Mouse (Mus musculus): ENCODE data around the gene Rps6ka5. TPM values are rescaled to one million over a fixed set of nuclear protein-coding genes. Genes with fewer than 3 reads are reported as not detected.

Gene Rps6ka5
- polyA plus RNA-seq, 1 experiment from 2014 or later = 1.4 TPM

- H3K4me2 ChIP-seq = peak overlapping the region; percentile 33; the same call in 1 of the 2 replicates
- no peak overlapping the region for H3K4me3 ChIP-seq (replicated peaks)
- no peaks in the 10 kb centered on the region for H3K36me3 ChIP-seq
- H3K27ac ChIP-seq = no peak overlapping the region
- ATAC-seq (ENCODE audit: low read depth) = no peak
- no peaks in the 10 kb centered on the region for H3K27me3 ChIP-seq
- H3K9me3 ChIP-seq (replicated peaks) = no peaks in the 10 kb centered on the region
- no peak for DNase-seq
- peaks cover 16% of the 10 kb centered on the region; the same call in 1 of the 2 replicates for H3K4me1 ChIP-seq (replicated peaks)
- H3K9ac ChIP-seq = no peak overlapping the region
- 72% methylated on average over 9 of the region's 9 CpGs for WGBS (ENCODE audit: insufficient replicate concordance)
Measured at GRCm38 (mm10) chr12:100527241-100527640, 199.5 kb downstream of the Rps6ka5 start.

- WGBS (ENCODE audit: insufficient replicate concordance) = 38% methylated on average over 1 of the region's 1 CpGs
- no peaks in the 10 kb centered on the region for H3K9me3 ChIP-seq (replicated peaks)
- no peak for ATAC-seq (ENCODE audit: low read depth)
Measured at GRCm38 (mm10) chr12:100525939-100526338, 200.8 kb downstream of the Rps6ka5 start.

GRCm38 (mm10) chr12:100520794-100521186, 206.0 kb downstream of the Rps6ka5 start, which contains the start of gene Ttc7b:
Ttc7b (minus strand) TSS chr12:100520826.
- no peaks in the 10 kb centered on the region for H3K9me3 ChIP-seq (replicated peaks)
- H3K4me3 ChIP-seq (replicated peaks) = peak within 1 kb of the TSS; percentile 68
- H3K27ac ChIP-seq = no peak within 1 kb of the TSS; the same call in 1 of the 2 replicates
- H3K4me1 ChIP-seq (replicated peaks) = peaks cover 37% of the 10 kb centered on the region
- ATAC-seq (ENCODE audit: low read depth) (peak; percentile 79), DNase-seq (no peak)
- 2% methylated on average over 42 of the region's 42 CpGs for WGBS (ENCODE audit: insufficient replicate concordance)
- peaks cover 30% of the 10 kb centered on the region for H3K27me3 ChIP-seq
- no peaks in the 10 kb centered on the region for H3K36me3 ChIP-seq
- peak within 1 kb of the TSS; percentile 77 for H3K9ac ChIP-seq
- peak within 1 kb of the TSS; percentile 82 for H3K4me2 ChIP-seq

More at GRCm38 (mm10) chr12:100525939-100526338, 200.8 kb downstream of the Rps6ka5 start:
- Histone ChIP-seq H3K9ac (no peak overlapping the region), H3K4me3 (replicated peaks) (no peak overlapping the region), H3K4me1 (replicated peaks) (peaks cover 18% of the 10 kb centered on the region; the same call in 1 of the 2 replicates), H3K4me2 (no peak overlapping the region), H3K27ac (no peak overlapping the region), H3K27me3 (peaks cover 10% of the 10 kb centered on the region; the same call in 1 of the 2 replicates), H3K36me3 (no peaks in the 10 kb centered on the region)
- DNase-seq = no peak

- H3K4me2 ChIP-seq = peak overlapping the region; percentile 82
- H3K27ac ChIP-seq = no peak overlapping the region; the same call in 1 of the 2 replicates
- H3K27me3 ChIP-seq = peaks cover 30% of the 10 kb centered on the region
- H3K9me3 ChIP-seq (replicated peaks) = no peaks in the 10 kb centered on the region
- ATAC-seq (ENCODE audit: low read depth) (peak; percentile 37), DNase-seq (no peak)
- no peaks in the 10 kb centered on the region for H3K36me3 ChIP-seq
- peak overlapping the region; percentile 68 for H3K4me3 ChIP-seq (replicated peaks)
- WGBS (ENCODE audit: insufficient replicate concordance) = 0% methylated on average over 46 of the region's 76 CpGs
- peak overlapping the region; percentile 77 for H3K9ac ChIP-seq
- peaks cover 37% of the 10 kb centered on the region for H3K4me1 ChIP-seq (replicated peaks)
Measured at GRCm38 (mm10) chr12:100520077-100520793, 206.5 kb downstream of the Rps6ka5 start.

GRCm38 (mm10) chr12:100519684-100520076, 207.1 kb downstream of the Rps6ka5 start:
- Histone ChIP-seq H3K36me3 (no peaks in the 10 kb centered on the region), H3K27me3 (peaks cover 30% of the 10 kb centered on the region), H3K9me3 (replicated peaks) (no peaks in the 10 kb centered on the region), H3K4me2 (peak overlapping the region; percentile 82), H3K4me3 (replicated peaks) (peak overlapping the region; percentile 68), H3K27ac (no peak overlapping the region), H3K4me1 (replicated peaks) (peaks cover 37% of the 10 kb centered on the region), H3K9ac (peak overlapping the region; percentile 77; the same call in 1 of the 2 replicates)
- ATAC-seq (ENCODE audit: low read depth) (no peak), DNase-seq (no peak)
- 37% methylated on average over 7 of the region's 7 CpGs for WGBS (ENCODE audit: insufficient replicate concordance)

- H3K36me3 ChIP-seq = no peaks in the 10 kb centered on the region
- 0 out of 2 replicates have a peak overlapping the region, but pooled peaks have one; percentile 6 for H3K4me2 ChIP-seq
- peaks cover 30% of the 10 kb centered on the region for H3K27me3 ChIP-seq
- no peak for ATAC-seq (ENCODE audit: low read depth)
- DNase-seq = no peak
- H3K9me3 ChIP-seq (replicated peaks) = no peaks in the 10 kb centered on the region
- WGBS (ENCODE audit: insufficient replicate concordance) = 52% methylated on average over 9 of the region's 9 CpGs
- peaks cover 37% of the 10 kb centered on the region for H3K4me1 ChIP-seq (replicated peaks)
- no peak overlapping the region for H3K9ac ChIP-seq
- H3K4me3 ChIP-seq (replicated peaks) = no peak overlapping the region
- no peak overlapping the region for H3K27ac ChIP-seq
Measured at GRCm38 (mm10) chr12:100517371-100517770, 209.4 kb downstream of the Rps6ka5 start.

- 64% methylated on average over 1 of the region's 1 CpGs for WGBS (ENCODE audit: insufficient replicate concordance)
- Histone ChIP-seq H3K4me3 (replicated peaks) (no peak overlapping the region), H3K27ac (no peak overlapping the region), H3K4me1 (replicated peaks) (peaks cover 37% of the 10 kb centered on the region), H3K4me2 (no peak overlapping the region), H3K27me3 (peaks cover 24% of the 10 kb centered on the region), H3K36me3 (no peaks in the 10 kb centered on the region), H3K9me3 (replicated peaks) (no peaks in the 10 kb centered on the region), H3K9ac (no peak overlapping the region)
- no peak for ATAC-seq (ENCODE audit: low read depth)
- no peak for DNase-seq
Measured at GRCm38 (mm10) chr12:100516161-100516838, 210.5 kb downstream of the Rps6ka5 start.

GRCm38 (mm10) chr12:100515493-100515892, 211.3 kb downstream of the Rps6ka5 start:
- Histone ChIP-seq H3K36me3 (0 out of 2 replicates have a peak, but pooled peaks cover 4% of the 10 kb centered on the region), H3K4me1 (replicated peaks) (peaks cover 38% of the 10 kb centered on the region), H3K9me3 (replicated peaks) (no peaks in the 10 kb centered on the region), H3K4me3 (replicated peaks) (no peak overlapping the region), H3K27me3 (peaks cover 18% of the 10 kb centered on the region), H3K27ac (no peak overlapping the region), H3K9ac (no peak overlapping the region), H3K4me2 (no peak overlapping the region)
- DNase-seq = no peak
- no peak for ATAC-seq (ENCODE audit: low read depth)
- WGBS (ENCODE audit: insufficient replicate concordance) = 64% methylated on average over 4 of the region's 4 CpGs

GRCm38 (mm10) chr12:100514611-100515010, 212.2 kb downstream of the Rps6ka5 start:
- Histone ChIP-seq H3K36me3 (0 out of 2 replicates have a peak, but pooled peaks cover 6% of the 10 kb centered on the region), H3K27me3 (peaks cover 9% of the 10 kb centered on the region), H3K9me3 (replicated peaks) (no peaks in the 10 kb centered on the region), H3K4me2 (no peak overlapping the region), H3K4me3 (replicated peaks) (no peak overlapping the region), H3K27ac (no peak overlapping the region), H3K9ac (no peak overlapping the region), H3K4me1 (replicated peaks) (peaks cover 38% of the 10 kb centered on the region)
- no peak for ATAC-seq (ENCODE audit: low read depth)
- WGBS (ENCODE audit: insufficient replicate concordance) = 57% methylated on average over 1 of the region's 1 CpGs
- DNase-seq = no peak

- H3K9me3 ChIP-seq (replicated peaks) = no peaks in the 10 kb centered on the region
- no peaks in the 10 kb centered on the region for H3K27me3 ChIP-seq
- WGBS (ENCODE audit: insufficient replicate concordance) = 72% methylated on average over 5 of the region's 5 CpGs
- DNase-seq (no peak), ATAC-seq (ENCODE audit: low read depth) (no peak)
- H3K36me3 ChIP-seq = 0 out of 2 replicates have a peak, but pooled peaks cover 6% of the 10 kb centered on the region
- H3K9ac ChIP-seq = no peak overlapping the region
- no peak overlapping the region for H3K4me3 ChIP-seq (replicated peaks)
- peaks cover 36% of the 10 kb centered on the region for H3K4me1 ChIP-seq (replicated peaks)
- H3K4me2 ChIP-seq = no peak overlapping the region
- H3K27ac ChIP-seq = no peak overlapping the region
Measured at GRCm38 (mm10) chr12:100513131-100513530, 213.7 kb downstream of the Rps6ka5 start.

GRCm38 (mm10) chr12:100512641-100513040, 214.1 kb downstream of the Rps6ka5 start:
- Histone ChIP-seq H3K27ac (no peak overlapping the region), H3K36me3 (0 out of 2 replicates have a peak, but pooled peaks cover 6% of the 10 kb centered on the region), H3K9ac (no peak overlapping the region), H3K4me1 (replicated peaks) (peaks cover 31% of the 10 kb centered on the region), H3K27me3 (no peaks in the 10 kb centered on the region), H3K9me3 (replicated peaks) (no peaks in the 10 kb centered on the region), H3K4me2 (no peak overlapping the region), H3K4me3 (replicated peaks) (no peak overlapping the region)
- DNase-seq = no peak
- ATAC-seq (ENCODE audit: low read depth) = no peak
- WGBS (ENCODE audit: insufficient replicate concordance) = 77% methylated on average over 9 of the region's 9 CpGs
